ENCODE assay signal across 10 mouse cellular contexts in genomic region chr6:87730141-87730540, GRCm38 (mm10). TPM values are rescaled to one million over a fixed set of nuclear protein-coding genes. Genes with fewer than 3 reads are reported as not detected.
DNase-seq lines count a peak whose midpoint lies in the region; ATAC-seq and TF ChIP-seq lines count a peak whose summit lies in the region.
"Had no signal": no experiment of that assay in that cellular context is flagged by ENCODE, and none has a peak within 500 bp of the region (broad histone marks: within the 10 kb centered on the region; RNA-seq: fewer than 3 reads in every experiment).

No protein-coding gene starts in this region.

- peak overlapping the region; percentile 98 for H3K4me2 ChIP-seq in kidney, postnatal 0 days (ENCODE audit: low read length)
- peak overlapping the region; percentile 96 for H3K4me2 ChIP-seq in intestine, embryonic 15.5 days (replicated peaks)
- peak overlapping the region; percentile 95 for H3K4me2 ChIP-seq in midbrain, postnatal 0 days (ENCODE audit: low read depth, low read length, poor library complexity, severe bottlenecking)

- WGBS in kidney, postnatal 0 days, result 19% methylated on average over 13 of the region's 13 CpGs
- 15% methylated on average over 13 of the region's 13 CpGs for WGBS in forebrain, embryonic 10.5 days
- WGBS in intestine, embryonic 15.5 days, result 20% methylated on average over 13 of the region's 13 CpGs
- WGBS in midbrain, postnatal 0 days, result 17% methylated on average over 13 of the region's 13 CpGs

- H3K27ac ChIP-seq in kidney, postnatal 0 days, result no peak overlapping the region
- H3K27ac ChIP-seq in forebrain, embryonic 10.5 days, result peak overlapping the region; percentile 73
- no peak overlapping the region for H3K27ac ChIP-seq in intestine, embryonic 15.5 days
- H3K27ac ChIP-seq in midbrain, postnatal 0 days (ENCODE audit: low read depth, low read length), result no peak overlapping the region

- H3K36me3 ChIP-seq in kidney, postnatal 0 days (ENCODE audit: insufficient read depth, low read length), result no peaks in the 10 kb centered on the region
- H3K36me3 ChIP-seq in forebrain, embryonic 10.5 days (replicated peaks), result no peaks in the 10 kb centered on the region
- no peaks in the 10 kb centered on the region for H3K36me3 ChIP-seq in intestine, embryonic 15.5 days
- H3K36me3 ChIP-seq in midbrain, postnatal 0 days (ENCODE audit: insufficient read depth, low read length), result no peaks in the 10 kb centered on the region

- TF ChIP-seq CTCF in kidney, postnatal 0 days (IDR thresholded peaks at IDR 0.05; ENCODE audit: low read depth), result no peak
- no peak for TF ChIP-seq CTCF in midbrain, postnatal 0 days (IDR thresholded peaks at IDR 0.05)

- DNase-seq in kidney, postnatal 0 days (ENCODE audit: low spot score), result no peak
- no peak for DNase-seq in kidney, adult 8-10 months
- no peak for DNase-seq in forebrain, embryonic 10.5 days (ENCODE audit: extremely low spot score, low spot score)
- no peak for DNase-seq in midbrain, postnatal 0 days (ENCODE audit: low spot score)
- no peak for DNase-seq in right cerebral cortex, postnatal 36 days (ENCODE audit: low spot score in 2 of 2)
- DNase-seq in testis, postnatal 14 days (ENCODE audit: low spot score), result no peak
- no peak for DNase-seq in thymus, postnatal 36 days
- DNase-seq: thymus, adult 18-20 months had no signal

- H3K9ac ChIP-seq in kidney, postnatal 0 days (ENCODE audit: low read depth, low read length), result no peak overlapping the region
- no peak overlapping the region for H3K9ac ChIP-seq in intestine, embryonic 15.5 days
- peak overlapping the region; percentile 71; the same call in 1 of the 2 replicates for H3K9ac ChIP-seq in midbrain, postnatal 0 days (replicated peaks; ENCODE audit: low read length, poor library complexity, severe bottlenecking)

- no peaks in the 10 kb centered on the region for H3K9me3 ChIP-seq in kidney, postnatal 0 days (replicated peaks; ENCODE audit: low read length)
- H3K9me3 ChIP-seq in forebrain, embryonic 10.5 days, result no peaks in the 10 kb centered on the region
- no peaks in the 10 kb centered on the region for H3K9me3 ChIP-seq in intestine, embryonic 15.5 days
- no peaks in the 10 kb centered on the region for H3K9me3 ChIP-seq in midbrain, postnatal 0 days (ENCODE audit: low read length)

- peak overlapping the region; percentile 57 for H3K4me3 ChIP-seq in kidney, postnatal 0 days (replicated peaks; ENCODE audit: low read depth, low read length)
- H3K4me3 ChIP-seq in forebrain, embryonic 10.5 days, result peak overlapping the region; percentile 64
- H3K4me3 ChIP-seq in intestine, embryonic 15.5 days (replicated peaks), result peak overlapping the region; percentile 53
- peak overlapping the region; percentile 53 for H3K4me3 ChIP-seq in midbrain, postnatal 0 days (ENCODE audit: low read depth, low read length)

- H3K4me1 ChIP-seq in kidney, postnatal 0 days (replicated peaks; ENCODE audit: insufficient read depth, low read length), result peaks cover 9% of the 10 kb centered on the region
- peaks cover 56% of the 10 kb centered on the region for H3K4me1 ChIP-seq in forebrain, embryonic 10.5 days
- peaks cover 24% of the 10 kb centered on the region for H3K4me1 ChIP-seq in intestine, embryonic 15.5 days (replicated peaks)
- peaks cover 8% of the 10 kb centered on the region; the same call in 1 of the 2 replicates for H3K4me1 ChIP-seq in midbrain, postnatal 0 days (ENCODE audit: insufficient read depth, low read length)

- peaks cover 27% of the 10 kb centered on the region for H3K27me3 ChIP-seq in kidney, postnatal 0 days (ENCODE audit: insufficient read depth, low read length)
- H3K27me3 ChIP-seq in forebrain, embryonic 10.5 days (ENCODE audit: poor library complexity, severe bottlenecking), result peaks cover 85% of the 10 kb centered on the region
- H3K27me3 ChIP-seq in intestine, embryonic 15.5 days (replicated peaks), result peaks cover 45% of the 10 kb centered on the region
- H3K27me3 ChIP-seq in midbrain, postnatal 0 days (ENCODE audit: insufficient read depth, low read length), result peaks cover 7% of the 10 kb centered on the region; the same call in 1 of the 2 replicates

- ATAC-seq in kidney, postnatal 0 days (replicated peaks; ENCODE audit: low FRiP score, low read depth), result no peak
- ATAC-seq in intestine, embryonic 15.5 days, result no peak
- no peak for ATAC-seq in midbrain, postnatal 0 days (ENCODE audit: low FRiP score)
- ATAC-seq: Patski had no signal

RNA-seq across cellular contexts. Expression of gene Efcc1, which starts 0.5 kb away (rescaled TPM):
- 1.7 and 2.0 TPM in 2 replicates for polyA plus RNA-seq in kidney, postnatal 0 days (2015; fragmentation: Nextera tagmentation; extraction: Ambion mirVana)
- 0.84 TPM in 2 replicates for polyA plus RNA-seq in forebrain, embryonic 10.5 days (2016; fragmentation: Nextera tagmentation; extraction: Ambion mirVana)
- 0.90 and 1.0 TPM in 2 replicates for polyA plus RNA-seq in intestine, embryonic 15.5 days (2015; fragmentation: Nextera tagmentation; extraction: Ambion mirVana)
- 6.6 and 15.8 TPM in 2 replicates for total RNA-seq in midbrain, postnatal 0 days (2014; rRNA removed)
- polyA plus RNA-seq in midbrain, postnatal 0 days (2015; fragmentation: Nextera tagmentation; extraction: Ambion mirVana), result 8.7 and 11.2 TPM in 2 replicates

RNA-seq across cellular contexts. Expression of gene Gp9, which starts 47.7 kb away (rescaled TPM):
- polyA plus RNA-seq in kidney, postnatal 0 days (2015; fragmentation: Nextera tagmentation; extraction: Ambion mirVana), result 0.42 and 0.66 TPM in 2 replicates
- 2.5 and 3.2 TPM in 2 replicates for polyA plus RNA-seq in forebrain, embryonic 10.5 days (2016; fragmentation: Nextera tagmentation; extraction: Ambion mirVana)
- 1.4 and 2.2 TPM in 2 replicates for polyA plus RNA-seq in intestine, embryonic 15.5 days (2015; fragmentation: Nextera tagmentation; extraction: Ambion mirVana)
- total RNA-seq in midbrain, postnatal 0 days (2014; rRNA removed), result 1.7 TPM in 1 of 2 replicates, not detected in the other
- not detected in 2 replicates for polyA plus RNA-seq in midbrain, postnatal 0 days (2015; fragmentation: Nextera tagmentation; extraction: Ambion mirVana)
- polyA plus RNA-seq: Patski had no signal

RNA-seq across cellular contexts. Expression of gene Aplf, which starts 58.1 kb away (rescaled TPM):
- 12.7 and 14.3 TPM in 2 replicates for polyA plus RNA-seq in kidney, postnatal 0 days (2015; fragmentation: Nextera tagmentation; extraction: Ambion mirVana)
- 12.9 and 13.0 TPM in 2 replicates for polyA plus RNA-seq in forebrain, embryonic 10.5 days (2016; fragmentation: Nextera tagmentation; extraction: Ambion mirVana)
- 13.3 and 15.1 TPM in 2 replicates for polyA plus RNA-seq in intestine, embryonic 15.5 days (2015; fragmentation: Nextera tagmentation; extraction: Ambion mirVana)
- 4.2 and 5.5 TPM in 2 replicates for total RNA-seq in midbrain, postnatal 0 days (2014; rRNA removed)
- 4.4 and 5.0 TPM in 2 replicates for polyA plus RNA-seq in midbrain, postnatal 0 days (2015; fragmentation: Nextera tagmentation; extraction: Ambion mirVana)
